21 mouse cellular contexts compared by ENCODE assay signal in genomic region chr12:72845946-72846345, GRCm38 (mm10).
"Had no signal": no experiment of that assay in that cellular context is flagged by ENCODE, and none has a peak within 500 bp of the region (broad histone marks: within the 10 kb centered on the region; RNA-seq: fewer than 3 reads in every experiment).

No protein-coding gene starts in this region.

- ATAC-seq: liver, postnatal 0 days; lung, postnatal 0 days; midbrain, embryonic 13.5 days; midbrain, embryonic 16.5 days had no signal

- H3K4me2 ChIP-seq: limb, embryonic 12.5 days; limb, embryonic 15.5 days; liver, embryonic 11.5 days; lung, embryonic 14.5 days; midbrain, embryonic 13.5 days; neural tube, embryonic 13.5 days; stomach, embryonic 15.5 days had no signal

- H3K4me3 ChIP-seq: limb, embryonic 12.5 days; limb, embryonic 15.5 days; midbrain, embryonic 13.5 days; myocyte; neural tube, embryonic 13.5 days; stomach, embryonic 15.5 days had no signal

- H3K4me1 ChIP-seq: midbrain, embryonic 13.5 days; stomach, embryonic 15.5 days had no signal

- DNase-seq: kidney, adult 8-10 months; kidney, postnatal 25 days; left cerebral cortex, postnatal 4 days; liver, postnatal 0 days; lung, embryonic 14.5 days; retina, postnatal 1 day; right cerebral cortex, postnatal 25 days; spleen, adult 18-20 months; thymus, adult 18-20 months; thymus, postnatal 36 days had no signal

- H3K36me3 ChIP-seq: limb, embryonic 12.5 days; limb, embryonic 15.5 days; midbrain, embryonic 13.5 days; neural tube, embryonic 13.5 days; stomach, embryonic 15.5 days had no signal

- H3K9me3 ChIP-seq: limb, embryonic 15.5 days; neural tube, embryonic 13.5 days; stomach, embryonic 15.5 days had no signal

- H3K27ac ChIP-seq: limb, embryonic 12.5 days; limb, embryonic 15.5 days; liver, embryonic 14.5 days; macrophage; midbrain, embryonic 13.5 days; neural tube, embryonic 13.5 days; stomach, embryonic 15.5 days had no signal

- H3K9ac ChIP-seq: limb, embryonic 12.5 days; limb, embryonic 15.5 days; liver, embryonic 14.5 days; liver, postnatal 0 days; lung, embryonic 14.5 days; midbrain, embryonic 13.5 days; neural tube, embryonic 13.5 days; stomach, embryonic 15.5 days had no signal
